Mouse (Mus musculus) hindbrain, embryonic 11.5 days (tissue): ENCODE measurements around the gene Ankar. TPM values are rescaled to one million over a fixed set of nuclear protein-coding genes. Genes with fewer than 3 reads are reported as not detected.

Source experiments
- ATAC-seq: fragments of 200-750 bp; cut with Nextera tagmentation; 2 replicates; pipeline ENCODE4 v1.8.0; 2017; ENCODE audit warnings: mild to moderate bottlenecking, moderate TSS enrichment, moderate library complexity; ENCODE audit not compliant: low FRiP score
- DNase-seq: peaks from one replicate; pipeline ENCODE4 v3.0.0-alpha.2; 2015; ENCODE audit warnings: low spot score
- H3K27ac ChIP-seq: fragments of 300-500 bp; sonication (generic); 2 replicates; pipeline ENCODE4 v1.5.1; 2014; ENCODE audit warnings: mild to moderate bottlenecking, low read depth, low read length
- H3K27me3 ChIP-seq: fragments of 300-500 bp; sonication (generic); 2 replicates; pipeline ENCODE4 v1.6.1; 2014; ENCODE audit warnings: mild to moderate bottlenecking, low read length, moderate library complexity, mixed read lengths; ENCODE audit not compliant: control insufficient read depth, insufficient read depth
- H3K36me3 ChIP-seq: fragments of 300-500 bp; sonication (generic); 2 replicates; pipeline ENCODE4 v1.6.1; 2014; ENCODE audit warnings: mild to moderate bottlenecking, low read length, moderate library complexity, mixed read lengths; ENCODE audit not compliant: control insufficient read depth, insufficient read depth
- H3K4me1 ChIP-seq: fragments of 300-500 bp; sonication (generic); replicated peaks from 2 replicates; pipeline ENCODE4 v1.6.1; 2014; ENCODE audit warnings: low read length, mixed read lengths; ENCODE audit not compliant: control insufficient read depth, insufficient read depth
- H3K4me2 ChIP-seq: fragments of 300-500 bp; sonication (generic); replicated peaks from 2 replicates; pipeline ENCODE4 v1.6.1; 2014; ENCODE audit warnings: mild to moderate bottlenecking, low read depth, low read length
- H3K4me3 ChIP-seq: fragments of 300-500 bp; sonication (generic); 2 replicates; pipeline ENCODE4 v1.5.1; 2014; ENCODE audit warnings: low read depth, low read length
- H3K9ac ChIP-seq: fragments of 300-500 bp; sonication (generic); 2 replicates; pipeline ENCODE4 v1.6.1; 2014; ENCODE audit warnings: low read depth, low read length
- H3K9me3 ChIP-seq: fragments of 300-500 bp; sonication (generic); 2 replicates; pipeline ENCODE4 v1.6.1; 2016; ENCODE audit warnings: low read length; ENCODE audit not compliant: control insufficient read depth
- WGBS: fragments of 180-500 bp; shearing (Covaris S2); extraction: QIAGEN DNeasy Blood & Tissue Kit; methylation state at CpG from one replicate; pipeline ENCODE4 v1.1.7; 2014; 5-methylcytosine and 5-hydroxymethylcytosine counted together
- polyA plus RNA-seq: library from polyadenylated mRNA; unstranded; fragments of >200 nt; fragmentation: Nextera tagmentation; extraction: Ambion mirVana; gene quantifications from 2 replicates; pipeline ENCODE4 v1.2.1, GENCODE M21; 2014

Ankar gene
- 0.05 TPM in 1 of 2 replicates, not detected in the other for polyA plus RNA-seq

- ATAC-seq: no peak
- Histone ChIP-seq H3K4me2 (no peak within 1 kb of the TSS), H3K36me3 (no peaks in the 10 kb centered on the region), H3K4me1 (no peaks in the 10 kb centered on the region), H3K9ac (no peak within 1 kb of the TSS), H3K9me3 (no peaks in the 10 kb centered on the region), H3K27ac (no peak within 1 kb of the TSS), H3K27me3 (no peaks in the 10 kb centered on the region), H3K4me3 (no peak within 1 kb of the TSS)
- WGBS: 89% methylated on average over 11 of the region's 11 CpGs
- DNase-seq: no peak
These were observed at the start of gene Ankar for GRCm38 (mm10) chr1:72700479-72700878. Gene Ankar, minus strand, starts transcription at chr1:72700579.

GRCm38 (mm10) chr1:72746382-72746781 is 46.0 kb upstream of the Ankar start:
- no peak for ATAC-seq
- no peak overlapping the region for H3K9ac ChIP-seq

DNA sequence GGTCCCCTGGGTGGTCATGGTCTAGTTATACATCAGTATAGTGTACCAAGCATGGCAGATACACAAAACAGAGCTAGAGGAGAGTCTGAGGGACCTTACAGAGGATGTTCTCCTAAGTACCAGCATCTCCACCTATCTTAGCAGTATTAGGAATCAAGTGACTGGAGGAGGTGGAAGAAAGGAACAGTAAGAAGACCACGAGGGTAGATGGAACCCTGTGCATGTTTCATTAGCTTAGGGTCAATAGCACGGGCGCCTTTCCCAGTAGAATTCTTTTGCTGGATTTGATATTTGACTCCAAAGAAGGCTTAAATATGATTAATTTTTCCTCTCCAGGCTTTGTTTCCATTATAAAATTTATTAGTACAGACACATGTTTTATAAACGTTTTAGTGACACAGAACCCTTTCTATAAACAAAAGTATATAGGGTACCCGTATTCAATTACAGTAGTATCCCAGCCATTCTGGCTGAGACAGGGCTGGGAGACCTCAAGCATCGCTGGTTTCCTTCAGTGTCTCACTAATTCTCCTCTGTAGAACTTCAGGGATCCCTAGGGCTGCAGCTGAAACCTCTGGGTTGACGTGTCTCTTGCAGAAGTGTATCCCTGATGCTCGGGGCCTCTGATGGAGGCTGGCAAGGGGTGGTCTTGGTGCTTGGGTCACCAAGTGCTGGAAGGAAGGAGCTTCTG is 44.6 kb upstream of the Ankar start:
- 84% methylated on average over 8 of the region's 8 CpGs for WGBS

More at GRCm38 (mm10) chr1:72746382-72746781, 46.0 kb upstream of the Ankar start:
- no peak for DNase-seq
- H3K4me3 ChIP-seq: no peak overlapping the region
- no peaks in the 10 kb centered on the region for H3K4me1 ChIP-seq
- H3K27ac ChIP-seq: no peak overlapping the region
- 79% methylated on average over 7 of the region's 7 CpGs for WGBS
- no peaks in the 10 kb centered on the region for H3K27me3 ChIP-seq
- H3K4me2 ChIP-seq: no peak overlapping the region
- H3K9me3 ChIP-seq: no peaks in the 10 kb centered on the region
- H3K36me3 ChIP-seq: no peaks in the 10 kb centered on the region

GRCm38 (mm10) chr1:72741406-72741805 is 41.0 kb upstream of the Ankar start:
- no peak for DNase-seq
- Histone ChIP-seq H3K9ac (no peak overlapping the region), H3K4me2 (no peak overlapping the region), H3K36me3 (no peaks in the 10 kb centered on the region), H3K9me3 (no peaks in the 10 kb centered on the region), H3K4me1 (no peaks in the 10 kb centered on the region), H3K27me3 (no peaks in the 10 kb centered on the region), H3K4me3 (no peak overlapping the region), H3K27ac (no peak overlapping the region)
- no peak for ATAC-seq
- WGBS: 86% methylated on average over 5 of the region's 5 CpGs

More for the DNA sequence above, 44.6 kb upstream of the Ankar start:
- no peak overlapping the region for H3K27ac ChIP-seq
- H3K9me3 ChIP-seq: no peaks in the 10 kb centered on the region
- ATAC-seq (no peak), DNase-seq (no peak)
- H3K27me3 ChIP-seq: no peaks in the 10 kb centered on the region
- H3K36me3 ChIP-seq: no peaks in the 10 kb centered on the region
- H3K4me3 ChIP-seq: no peak overlapping the region
- no peaks in the 10 kb centered on the region for H3K4me1 ChIP-seq
- H3K9ac ChIP-seq: no peak overlapping the region
- no peak overlapping the region for H3K4me2 ChIP-seq

DNA sequence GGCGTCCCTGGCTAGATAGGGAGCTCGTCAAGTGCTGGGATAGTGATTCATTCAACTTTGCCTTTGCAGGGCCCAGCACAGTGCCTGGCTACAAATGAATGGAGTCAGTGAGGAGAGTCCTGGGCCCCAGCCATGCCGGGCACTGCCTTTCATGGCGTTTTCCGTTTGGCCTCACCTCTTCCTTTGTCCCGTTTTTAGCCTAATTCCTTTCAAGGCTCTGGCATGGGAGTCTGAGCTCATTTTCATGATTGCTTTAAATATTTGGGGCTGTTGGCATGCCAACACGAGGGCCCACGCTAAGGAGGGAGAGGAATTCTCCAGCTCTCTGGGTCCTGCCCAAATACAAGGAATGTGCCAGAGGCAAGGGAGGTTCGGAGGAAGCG is 39.3 kb upstream of the Ankar start:
- no peaks in the 10 kb centered on the region for H3K9me3 ChIP-seq
- ATAC-seq: no peak
- H3K27ac ChIP-seq: no peak overlapping the region
- DNase-seq: no peak
- no peaks in the 10 kb centered on the region for H3K4me1 ChIP-seq
- H3K27me3 ChIP-seq: no peaks in the 10 kb centered on the region
- WGBS: 61% methylated on average over 10 of the region's 10 CpGs
- no peaks in the 10 kb centered on the region for H3K36me3 ChIP-seq
- no peak overlapping the region for H3K4me3 ChIP-seq
- H3K4me2 ChIP-seq: no peak overlapping the region
- H3K9ac ChIP-seq: no peak overlapping the region

GRCm38 (mm10) chr1:72738946-72739680 is 38.7 kb upstream of the Ankar start:
- H3K4me1 ChIP-seq: no peaks in the 10 kb centered on the region
- WGBS: 77% methylated on average over 15 of the region's 15 CpGs
- no peaks in the 10 kb centered on the region for H3K9me3 ChIP-seq
- H3K4me2 ChIP-seq: no peak overlapping the region
- no peaks in the 10 kb centered on the region for H3K36me3 ChIP-seq
- H3K27me3 ChIP-seq: no peaks in the 10 kb centered on the region
- ATAC-seq (no peak), DNase-seq (no peak)
- H3K27ac ChIP-seq: no peak overlapping the region
- no peak overlapping the region for H3K4me3 ChIP-seq
- no peak overlapping the region for H3K9ac ChIP-seq

GRCm38 (mm10) chr1:72736397-72737125 is 36.2 kb upstream of the Ankar start:
- H3K27me3 ChIP-seq: no peaks in the 10 kb centered on the region
- no peak overlapping the region for H3K4me2 ChIP-seq
- H3K4me1 ChIP-seq: no peaks in the 10 kb centered on the region
- no peak overlapping the region for H3K27ac ChIP-seq
- ATAC-seq (no peak), DNase-seq (no peak)
- H3K9ac ChIP-seq: no peak overlapping the region
- 64% methylated on average over 13 of the region's 13 CpGs for WGBS
- H3K4me3 ChIP-seq: no peak overlapping the region
- no peaks in the 10 kb centered on the region for H3K36me3 ChIP-seq
- no peaks in the 10 kb centered on the region for H3K9me3 ChIP-seq

DNA sequence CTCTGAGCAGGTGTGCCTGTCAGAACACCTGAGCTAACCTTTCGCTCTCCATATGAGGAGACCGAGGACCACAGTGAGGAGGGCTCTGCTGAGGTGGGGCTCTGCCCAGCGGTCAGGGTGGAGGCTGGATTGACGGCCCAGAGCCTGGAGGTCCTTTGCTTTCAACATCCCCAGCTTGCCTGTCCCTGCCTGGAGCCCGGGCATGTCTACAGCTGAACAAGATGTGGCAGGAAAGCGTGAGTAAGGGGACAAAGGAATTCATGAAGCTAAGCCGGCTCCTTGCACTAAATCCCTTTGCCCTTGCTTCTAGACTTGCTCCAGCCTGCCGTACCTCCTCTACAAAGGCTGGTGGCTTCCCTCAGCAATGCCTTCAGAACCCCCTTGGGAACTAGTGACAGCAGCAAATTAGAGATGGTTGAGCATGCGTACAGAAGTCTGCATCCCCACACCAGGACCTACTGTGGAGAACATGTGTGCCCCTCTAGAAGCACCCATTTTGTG is 32.9 kb upstream of the Ankar start:
- Histone ChIP-seq H3K4me2 (no peak overlapping the region), H3K4me1 (no peaks in the 10 kb centered on the region), H3K4me3 (no peak overlapping the region), H3K27ac (no peak overlapping the region), H3K36me3 (no peaks in the 10 kb centered on the region), H3K9ac (no peak overlapping the region), H3K9me3 (no peaks in the 10 kb centered on the region), H3K27me3 (no peaks in the 10 kb centered on the region)
- ATAC-seq (no peak), DNase-seq (no peak)
- 87% methylated on average over 9 of the region's 9 CpGs for WGBS
